Mouse (Mus musculus) C2C12 (cell line): Measurements from ENCODE around the gene Ypel3.

Experiments
- CTCF ChIP-seq: IDR thresholded peaks from one replicate; pipeline ENCODE4 v1.5.1; 2011; ENCODE audit not compliant: control insufficient read depth, insufficient read depth, insufficient read length
- FOSL1 ChIP-seq: IDR thresholded peaks from one replicate; pipeline ENCODE4 v1.8.0; 2011; ENCODE audit warnings: mild to moderate bottlenecking, low read length; ENCODE audit not compliant: poor library complexity, insufficient read depth, severe bottlenecking
- MAX ChIP-seq: IDR thresholded peaks from one replicate; pipeline ENCODE4 v1.6.1; 2011; ENCODE audit warnings: mild to moderate bottlenecking, control low read depth
- MYOD1 ChIP-seq: IDR thresholded peaks from one replicate; pipeline ENCODE4 v1.6.1; 2011; ENCODE audit warnings: low read depth; ENCODE audit not compliant: control insufficient read depth, insufficient read length
- MYOG ChIP-seq: IDR thresholded peaks from one replicate; pipeline ENCODE4 v1.6.1; 2011; ENCODE audit not compliant: control insufficient read depth, insufficient read length; ENCODE audit errors: extremely low read depth
- USF1 ChIP-seq: IDR thresholded peaks from one replicate; pipeline ENCODE4 v1.6.1; 2011; ENCODE audit warnings: low read depth, mild to moderate bottlenecking, control low read depth, moderate library complexity

- TF ChIP-seq MAX = no peak
- no peak for TF ChIP-seq CTCF
- TF ChIP-seq USF1 = no peak
- no peak for TF ChIP-seq FOSL1
- TF ChIP-seq MYOG = no peak
- TF ChIP-seq MYOD1 = no peak
These were observed 14.2 kb upstream of the Ypel3 start for GRCm38 (mm10) chr7:126762471-126763008.
